Mouse (Mus musculus): ENCODE data around the gene Arhgap27.

- no peak for TF ChIP-seq GATA1 (IDR thresholded peaks at IDR 0.05; ENCODE audit: low read depth, low read length)
- TF ChIP-seq ELF1 (IDR thresholded peaks at IDR 0.05; ENCODE audit: low read depth, low read length) = no peak
- no peak for TF ChIP-seq MXI1 (IDR thresholded peaks at IDR 0.05; ENCODE audit: low read depth, low read length)
- no peak for TF ChIP-seq EP300 (IDR thresholded peaks at IDR 0.05; ENCODE audit: low read depth in 1 of 2, low read length in 2 of 2)
- no peak for TF ChIP-seq SIN3A (IDR thresholded peaks at IDR 0.05; ENCODE audit: low read length)
- no peak for TF ChIP-seq USF1 (IDR thresholded peaks at IDR 0.05; ENCODE audit: low read depth, low read length)
- no peak for TF ChIP-seq CTCF (IDR thresholded peaks at IDR 0.05 in 2 of 3, conservative IDR thresholded peaks at IDR 0.05 in 1 of 3; ENCODE audit: control insufficient read depth in 1 of 3, insufficient read depth in 1 of 3, low read depth in 2 of 3, low read length in 3 of 3, poor library complexity in 1 of 3, severe bottlenecking in 1 of 3)
- TF ChIP-seq MAFK (IDR thresholded peaks at IDR 0.05; ENCODE audit: borderline replicate concordance, low read depth, low read length) = no peak
- TF ChIP-seq BHLHE40 (IDR thresholded peaks at IDR 0.05; ENCODE audit: borderline replicate concordance, low read depth, low read length) = no peak
- no peak for TF ChIP-seq JUND (IDR thresholded peaks at IDR 0.05; ENCODE audit: low read depth, low read length)
- no peak for TF ChIP-seq TAL1 (IDR thresholded peaks at IDR 0.05; ENCODE audit: low read length)
- TF ChIP-seq ZMIZ1 (IDR thresholded peaks at IDR 0.05; ENCODE audit: low read depth, low read length) = no peak
These were observed 25.4 kb downstream of the Arhgap27 start for GRCm38 (mm10) chr11:103338119-103338518.

Measured in MEL (cell line).